Mouse (Mus musculus) embryonic fibroblast, embryonic 13.5 days (primary cell): ENCODE results near the gene Opn4.

ENCODE experiments used
- CTCF ChIP-seq: IDR thresholded peaks from 2 replicates; pipeline ENCODE4 v1.5.1; 2011; ENCODE audit warnings: mild to moderate bottlenecking, control low read depth, low read length, moderate library complexity, borderline replicate concordance; ENCODE audit not compliant: insufficient read depth
- POLR2A ChIP-seq: IDR thresholded peaks from 2 replicates; pipeline ENCODE4 v1.6.1; 2011; ENCODE audit warnings: low read depth, mild to moderate bottlenecking, control low read depth, low read length, moderate library complexity

DNA sequence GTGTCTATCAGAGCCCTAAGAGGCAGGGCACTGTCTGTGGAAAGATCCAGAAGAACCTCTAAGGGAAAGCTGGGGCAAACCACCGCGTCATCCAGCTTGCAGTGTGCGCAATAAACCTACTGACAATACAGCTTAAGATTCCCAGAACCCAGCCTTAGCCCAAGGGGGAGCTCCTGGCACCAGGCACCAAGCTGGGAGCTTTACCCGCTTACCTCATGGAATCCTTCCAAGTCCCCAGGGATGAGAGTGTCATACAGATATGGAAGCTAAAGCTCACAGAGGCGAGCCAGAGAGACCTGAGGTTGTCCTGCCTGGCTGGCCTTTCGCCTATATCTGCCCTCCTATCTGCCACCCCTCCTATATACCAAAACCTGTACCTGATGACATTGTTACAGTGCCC is 56.3 kb downstream of the Opn4 start:
- TF ChIP-seq CTCF = no peak
- TF ChIP-seq POLR2A = no peak
